Mouse (Mus musculus) C2C12 (cell line): ENCODE results near the gene Zfp385b.

ENCODE experiments used
- CTCF ChIP-seq: IDR thresholded peaks from one replicate; pipeline ENCODE4 v1.5.1; 2011; ENCODE audit not compliant: control insufficient read depth, insufficient read depth, insufficient read length
- MAX ChIP-seq: IDR thresholded peaks from one replicate; pipeline ENCODE4 v1.6.1; 2011; ENCODE audit warnings: mild to moderate bottlenecking, control low read depth
- MYOD1 ChIP-seq: IDR thresholded peaks from one replicate; pipeline ENCODE4 v1.6.1; 2011; ENCODE audit warnings: low read depth; ENCODE audit not compliant: control insufficient read depth, insufficient read length
- MYOG ChIP-seq: IDR thresholded peaks from one replicate; pipeline ENCODE4 v1.6.1; 2011; ENCODE audit not compliant: control insufficient read depth, insufficient read length; ENCODE audit errors: extremely low read depth

DNA sequence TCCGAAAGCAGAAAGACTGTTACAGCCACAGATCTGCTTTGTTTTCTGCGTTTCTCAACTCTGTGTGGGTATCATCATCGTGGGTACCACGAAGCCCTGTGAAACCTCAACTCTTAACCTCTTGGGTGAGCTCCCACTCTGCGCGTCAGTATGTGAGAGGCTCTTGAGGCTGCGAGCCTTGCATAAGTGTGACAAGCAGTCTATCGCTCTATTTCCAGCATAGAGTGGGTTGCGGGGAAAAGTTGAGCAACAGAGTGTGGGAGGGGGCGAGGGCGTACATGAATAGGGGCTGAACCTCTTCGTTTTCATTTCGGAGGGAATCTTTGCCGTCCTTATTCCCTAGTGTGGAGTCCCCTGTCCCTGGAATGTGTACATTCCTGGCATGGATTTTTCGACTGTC, 44.1 kb upstream of the Zfp385b start:
- TF ChIP-seq MAX (no peak), CTCF (no peak), MYOD1 (no peak), MYOG (no peak)
